Mouse (Mus musculus) right cerebral cortex, postnatal 10 days (tissue): ENCODE results near the gene A730049H05Rik.

Source experiments
- DNase-seq, 2 experiments: peaks; one replicate each; pipeline ENCODE4 v3.0.0; 2021; ENCODE audit warnings: low spot score in 2 of 2

The A730049H05Rik gene

GRCm38 (mm10) chr6:92879700-92880265 lies 63.5 kb downstream of the A730049H05Rik start:
- no peak for DNase-seq

- DNase-seq: no peak
Measured at GRCm38 (mm10) chr6:92882446-92882845, 66.2 kb downstream of the A730049H05Rik start.

- DNase-seq: no peak
Measured at GRCm38 (mm10) chr6:92883131-92883900, 67.0 kb downstream of the A730049H05Rik start.

GRCm38 (mm10) chr6:92891535-92891934 lies 75.3 kb downstream of the A730049H05Rik start:
- no peak for DNase-seq
